ENCODE assay signal across 9 mouse cellular contexts in the genomic region with DNA sequence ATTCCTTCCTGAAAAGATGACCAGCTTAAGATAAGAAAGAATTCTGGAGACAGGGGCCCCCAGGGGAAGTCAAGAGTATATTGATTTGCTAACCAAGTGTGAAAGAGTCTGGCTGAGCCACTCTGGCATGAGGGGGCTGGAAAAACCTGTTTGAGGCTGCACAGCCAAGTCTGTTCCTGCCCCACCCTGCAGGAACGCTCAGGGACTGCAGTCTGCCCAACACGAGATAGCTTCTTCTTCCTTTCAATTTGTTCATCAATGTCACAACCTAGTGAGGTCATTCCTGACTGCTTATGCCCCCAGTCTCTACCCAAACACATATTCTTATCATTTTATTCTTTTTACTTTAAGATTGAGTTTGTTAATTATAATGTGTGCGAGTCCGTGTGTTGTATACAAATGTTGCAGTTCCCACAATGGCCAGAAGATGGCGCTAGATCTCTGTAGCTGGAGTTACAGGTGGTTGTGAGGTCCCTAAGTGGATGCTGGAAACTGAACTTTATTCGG.
DNase-seq lines count a peak whose midpoint lies in the region; ATAC-seq and TF ChIP-seq lines count a peak whose summit lies in the region.
"Had no signal": no experiment of that assay in that cellular context is flagged by ENCODE, and none has a peak within 500 bp of the region (broad histone marks: within the 10 kb centered on the region; RNA-seq: fewer than 3 reads in every experiment).

No protein-coding gene starts in this region.

- H3K4me2 ChIP-seq in hindbrain, embryonic 12.5 days (replicated peaks): no peak overlapping the region
- H3K4me2 ChIP-seq in CH12.LX (ENCODE audit: insufficient read depth, low read depth, poor library complexity, severe bottlenecking): no peak overlapping the region
- no peak overlapping the region for H3K4me2 ChIP-seq in kidney, embryonic 16.5 days (replicated peaks; ENCODE audit: low read depth, low read length)
- H3K4me2 ChIP-seq: limb, embryonic 13.5 days had no signal

- no peak overlapping the region for H3K27ac ChIP-seq in hindbrain, embryonic 10.5 days
- H3K27ac ChIP-seq in hindbrain, embryonic 12.5 days: no peak overlapping the region
- H3K27ac ChIP-seq in CH12.LX (ENCODE audit: insufficient read depth, low read depth): no peak overlapping the region
- H3K27ac ChIP-seq in kidney, embryonic 16.5 days (ENCODE audit: low read length): no peak overlapping the region
- H3K27ac ChIP-seq: limb, embryonic 13.5 days had no signal

- WGBS in hindbrain, embryonic 10.5 days: 43% methylated on average over 6 of the region's 6 CpGs
- 41% methylated on average over 6 of the region's 6 CpGs for WGBS in hindbrain, embryonic 12.5 days
- 47% methylated on average over 6 of the region's 6 CpGs for WGBS in kidney, embryonic 16.5 days

- dilution Hi-C loops in CH12.LX (cut with MboI; ENCODE audit: extremely low pct_ligation_motif_present, extremely low pct_unique_long_range_greater_than_20kb, low sequenced_read_pairs): no loop called here

- no peak for TF ChIP-seq EP300 in CH12.LX (IDR thresholded peaks at IDR 0.05; ENCODE audit: low read length)

- H3K9me3 ChIP-seq in hindbrain, embryonic 10.5 days: 0 out of 2 replicates have a peak, but pooled peaks cover 8% of the 10 kb centered on the region
- H3K9me3 ChIP-seq in hindbrain, embryonic 12.5 days (replicated peaks): 0 out of 2 replicates have a peak, but pooled peaks cover 8% of the 10 kb centered on the region
- H3K9me3 ChIP-seq in CH12.LX (replicated peaks; ENCODE audit: low read length): peaks cover 20% of the 10 kb centered on the region
- peaks cover 9% of the 10 kb centered on the region; the same call in 1 of the 2 replicates for H3K9me3 ChIP-seq in kidney, embryonic 16.5 days (ENCODE audit: low read length)
- H3K9me3 ChIP-seq: limb, embryonic 13.5 days had no signal

- TF ChIP-seq POLR2A in CH12.LX (IDR thresholded peaks at IDR 0.05; ENCODE audit: low read depth, low read length): no peak

- H3K79me2 ChIP-seq in CH12.LX (replicated peaks; ENCODE audit: control insufficient read depth, extremely low read depth, insufficient read depth, poor library complexity, severe bottlenecking): no peaks in the 10 kb centered on the region

- no peak overlapping the region for H3K4me3 ChIP-seq in hindbrain, embryonic 10.5 days
- H3K4me3 ChIP-seq in hindbrain, embryonic 12.5 days: no peak overlapping the region
- H3K4me3 ChIP-seq in CH12.LX (replicated peaks in 1 of 3; ENCODE audit: low read depth in 2 of 3, low read length in 2 of 3, poor library complexity in 1 of 3): no peak overlapping the region
- H3K4me3 ChIP-seq in kidney, embryonic 16.5 days (ENCODE audit: low read length): no peak overlapping the region
- H3K4me3 ChIP-seq: limb, embryonic 13.5 days had no signal

- no peaks in the 10 kb centered on the region for H3K27me3 ChIP-seq in hindbrain, embryonic 10.5 days (ENCODE audit: insufficient read depth, poor library complexity, severe bottlenecking)
- no peaks in the 10 kb centered on the region for H3K27me3 ChIP-seq in hindbrain, embryonic 12.5 days
- no peaks in the 10 kb centered on the region for H3K27me3 ChIP-seq in CH12.LX (replicated peaks)
- H3K27me3 ChIP-seq in kidney, embryonic 16.5 days (ENCODE audit: insufficient read depth, low read length): no peaks in the 10 kb centered on the region
- H3K27me3 ChIP-seq: limb, embryonic 13.5 days had no signal

- TF ChIP-seq RAD21 in CH12.LX (IDR thresholded peaks at IDR 0.05; ENCODE audit: low read depth, low read length): no peak

- H3K36me3 ChIP-seq in hindbrain, embryonic 10.5 days: no peaks in the 10 kb centered on the region
- no peaks in the 10 kb centered on the region for H3K36me3 ChIP-seq in hindbrain, embryonic 12.5 days
- no peaks in the 10 kb centered on the region for H3K36me3 ChIP-seq in CH12.LX (replicated peaks in 1 of 2; ENCODE audit: control insufficient read depth in 1 of 2, insufficient read depth in 1 of 2, low read length in 1 of 2)
- no peaks in the 10 kb centered on the region for H3K36me3 ChIP-seq in kidney, embryonic 16.5 days (ENCODE audit: insufficient read depth, low read length)
- H3K36me3 ChIP-seq: limb, embryonic 13.5 days had no signal

- 0 out of 2 replicates have a peak, but pooled peaks cover 8% of the 10 kb centered on the region for H3K4me1 ChIP-seq in hindbrain, embryonic 10.5 days (replicated peaks)
- no peaks in the 10 kb centered on the region for H3K4me1 ChIP-seq in hindbrain, embryonic 12.5 days
- H3K4me1 ChIP-seq in CH12.LX (ENCODE audit: control insufficient read depth in 1 of 2, insufficient read depth in 2 of 2): no peaks in the 10 kb centered on the region
- H3K4me1 ChIP-seq in kidney, embryonic 16.5 days (ENCODE audit: insufficient read depth, low read length): 0 out of 2 replicates have a peak, but pooled peaks cover 3% of the 10 kb centered on the region

- DNase-seq in hindbrain, embryonic 10.5 days (ENCODE audit: low spot score): peak; percentile 33
- no peak for DNase-seq in CH12.LX (ENCODE audit: extremely low read depth)
- DNase-seq in c-Kit-positive CD71-negative TER-119-negative erythroid progenitor cells, embryonic 14.5 days (ENCODE audit: low read depth): peak; percentile 3
- DNase-seq in spleen, adult 12 weeks (ENCODE audit: low spot score): no peak
- no peak for DNase-seq in ovary, postnatal 36 days (ENCODE audit: low spot score)
- DNase-seq in layer of hippocampus, adult 9-10 months (ENCODE audit: low spot score): no peak

- H3K9ac ChIP-seq in hindbrain, embryonic 12.5 days: no peak overlapping the region
- no peak overlapping the region for H3K9ac ChIP-seq in CH12.LX (ENCODE audit: insufficient read depth, low read depth)
- H3K9ac ChIP-seq in kidney, embryonic 16.5 days (replicated peaks; ENCODE audit: low read length): no peak overlapping the region
- H3K9ac ChIP-seq: limb, embryonic 13.5 days had no signal

- in situ Hi-C loops in CH12.LX (cut with MboI; ENCODE audit: low pct_ligation_motif_present, low pct_unique_long_range_greater_than_20kb, low sequenced_read_pairs): no loop called here

- TF ChIP-seq CTCF in CH12.LX (conservative IDR thresholded peaks at IDR 0.05 in 1 of 2, IDR thresholded peaks at IDR 0.05 in 1 of 2; ENCODE audit: low read depth in 2 of 2, low read length in 2 of 2): peak; percentile 30 to 32; a peak in 3 of 4 replicates

- no peak for ATAC-seq in hindbrain, embryonic 12.5 days (ENCODE audit: low FRiP score)
- peak; percentile 83; the same call in 1 of the 2 replicates for ATAC-seq in kidney, embryonic 16.5 days (ENCODE audit: low FRiP score, low TSS enrichment)

TF ChIP-seq in CH12.LX, 34 proteins besides CTCF, POLR2A, EP300 and RAD21:
- TF ChIP-seq ZNF384 (IDR thresholded peaks at IDR 0.05; ENCODE audit: low read depth, low read length) (no peak), USF2 (conservative IDR thresholded peaks at IDR 0.05; ENCODE audit: low read depth, low read length) (no peak), JUND (conservative IDR thresholded peaks at IDR 0.05; ENCODE audit: low read depth, low read length) (no peak)

Comparison
In these comparisons a context has a peak if more than half of its experiments do, and no peak if none do; other contexts are left out.
1. DNase-seq: peak in hindbrain, embryonic 10.5 days (single experiment) and c-Kit-positive CD71-negative TER-119-negative erythroid progenitor cells, embryonic 14.5 days (single experiment); none in CH12.LX (single experiment), spleen, adult 12 weeks (single experiment), ovary, postnatal 36 days (single experiment) and layer of hippocampus, adult 9-10 months (single experiment).